Mouse (Mus musculus): ENCODE data around the gene Dapk1.

Gene Dapk1

DNA sequence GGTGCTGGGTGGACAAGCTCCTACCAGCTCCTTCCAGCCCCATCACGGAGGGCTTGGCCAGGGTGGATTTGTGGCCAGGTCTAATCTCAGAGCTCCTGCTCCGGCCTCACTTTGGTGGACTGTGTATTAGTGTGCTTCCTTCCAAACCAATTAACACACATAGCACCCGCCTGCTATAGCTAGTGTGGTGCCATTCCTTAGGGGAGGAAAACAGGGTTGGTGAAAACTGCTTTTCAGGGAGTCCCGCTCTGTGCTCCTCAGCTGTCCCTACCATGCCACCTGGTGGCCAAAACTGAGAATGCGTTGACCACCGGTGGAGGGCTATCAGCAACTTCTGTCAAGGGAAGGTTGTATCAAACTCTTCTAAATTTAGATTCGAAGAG, 142.3 kb downstream of the Dapk1 start:
- DNase-seq, result peak; percentile 83

DNA sequence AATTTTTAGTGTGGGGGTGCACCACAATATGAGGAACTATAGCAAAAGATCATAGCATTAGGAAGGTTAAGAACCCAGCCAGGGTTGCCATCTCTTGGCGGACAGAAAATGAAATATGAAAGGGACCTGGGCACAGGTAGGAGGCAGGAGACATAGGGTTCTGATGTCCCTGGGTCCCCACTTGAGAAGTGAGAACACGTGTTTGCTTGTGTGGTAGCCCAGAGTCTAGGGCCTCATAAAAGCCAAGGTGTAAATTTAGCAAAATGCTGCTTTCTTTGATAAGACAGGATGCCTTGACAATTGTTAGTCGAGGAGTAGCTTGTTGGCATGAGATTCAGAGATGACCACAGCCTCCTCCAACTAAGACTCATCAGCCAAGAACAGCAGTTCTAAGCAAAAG, 143.0 kb downstream of the Dapk1 start:
- DNase-seq, result no peak

DNA sequence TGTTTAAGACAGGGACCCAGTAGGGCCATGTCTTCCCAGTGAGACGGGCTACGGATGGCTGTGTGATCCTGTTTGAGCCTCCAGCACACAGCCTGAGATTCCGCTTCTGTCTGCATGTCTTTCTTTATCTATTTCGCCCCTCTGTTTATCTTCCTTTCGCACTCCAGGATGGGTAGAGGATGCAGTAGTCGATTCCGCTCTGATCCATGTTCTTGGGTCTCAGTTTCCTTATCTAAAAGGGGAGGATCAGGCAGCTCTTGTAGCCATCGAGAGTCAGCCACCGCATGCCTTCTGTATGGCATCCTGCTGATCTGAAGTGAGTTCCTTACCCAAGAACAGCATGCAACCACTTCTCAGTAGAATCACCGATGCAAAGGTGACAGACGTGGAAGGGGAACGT, 143.6 kb downstream of the Dapk1 start:
- DNase-seq, result no peak

DNA sequence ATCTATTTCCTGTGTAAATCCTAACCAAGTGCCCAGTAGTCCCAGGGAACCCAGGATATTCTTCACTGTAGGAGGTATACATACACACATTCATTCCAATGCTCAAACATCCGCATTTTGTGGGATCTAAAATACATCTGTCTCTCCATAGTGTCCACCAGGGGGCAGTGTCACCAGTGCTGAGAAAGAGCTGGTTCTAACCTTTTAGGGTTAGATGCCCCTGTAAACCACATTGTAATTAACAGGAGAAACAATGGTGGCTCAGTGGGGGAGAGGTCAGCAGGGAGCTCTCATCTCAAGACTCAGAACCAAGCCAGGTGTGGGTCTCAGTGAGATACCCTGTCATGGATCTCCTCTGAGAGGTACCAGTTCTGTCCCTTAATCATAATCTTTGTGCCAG, 144.5 kb downstream of the Dapk1 start:
- DNase-seq, result peak; percentile 25

DNA sequence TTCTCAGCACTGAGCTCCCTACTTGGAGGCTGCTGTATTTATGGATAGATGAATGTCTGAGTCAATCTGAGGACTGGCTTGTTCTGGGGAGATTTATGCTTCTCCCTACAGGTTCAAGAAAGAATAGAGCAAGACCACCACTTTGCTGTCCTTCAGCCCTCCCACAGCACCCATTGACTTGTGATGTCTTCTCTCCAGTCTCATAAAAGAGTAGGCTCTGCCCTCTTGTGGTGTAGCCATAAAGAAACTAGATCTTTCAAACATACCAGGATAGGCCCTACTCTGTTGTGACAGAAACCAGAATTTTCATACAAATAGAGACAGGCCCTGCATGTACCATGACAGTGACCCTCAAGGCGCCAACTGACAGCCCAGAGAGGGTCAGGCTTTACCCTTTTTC, 145.5 kb downstream of the Dapk1 start:
- no peak for DNase-seq

DNA sequence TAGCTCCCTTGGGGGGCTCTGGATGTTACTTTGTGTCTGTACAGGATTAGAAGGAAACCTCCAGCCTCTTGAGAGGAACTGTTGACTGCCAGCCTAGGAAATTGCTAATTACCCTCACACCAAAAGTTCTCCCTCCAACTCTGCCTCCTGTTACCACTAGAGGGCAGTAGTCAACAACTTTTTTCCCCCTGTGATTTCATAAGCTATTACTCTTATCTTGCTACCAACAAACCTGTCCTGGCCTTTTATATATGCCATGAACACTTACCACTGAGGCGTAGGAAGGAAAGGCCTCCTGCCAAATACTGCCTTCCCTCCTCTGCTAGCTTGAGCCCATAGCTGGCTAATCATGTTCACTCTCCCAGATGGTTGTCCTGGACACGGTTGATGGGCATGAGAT, 146.8 kb downstream of the Dapk1 start:
- peak; percentile 20 for DNase-seq

DNA sequence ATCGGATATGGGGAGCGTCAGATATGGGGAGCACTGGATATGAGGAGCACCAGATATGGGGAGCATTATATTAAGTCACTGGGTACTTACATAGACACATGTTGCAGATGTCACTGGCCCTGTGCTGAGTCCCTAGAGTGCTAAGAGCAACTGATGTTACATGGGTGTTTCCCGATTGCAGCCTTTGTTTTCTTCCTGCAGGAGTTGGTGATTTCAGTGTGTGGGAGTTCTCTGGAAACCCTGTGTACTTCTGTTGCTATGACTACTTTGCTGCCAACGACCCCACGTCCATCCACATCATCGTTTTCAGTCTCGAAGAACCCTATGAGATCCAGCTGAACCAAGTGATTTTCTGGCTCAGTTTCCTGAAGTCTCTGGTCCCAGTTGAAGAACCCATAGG, 149.2 kb downstream of the Dapk1 start:
- DNase-seq, result no peak

DNA sequence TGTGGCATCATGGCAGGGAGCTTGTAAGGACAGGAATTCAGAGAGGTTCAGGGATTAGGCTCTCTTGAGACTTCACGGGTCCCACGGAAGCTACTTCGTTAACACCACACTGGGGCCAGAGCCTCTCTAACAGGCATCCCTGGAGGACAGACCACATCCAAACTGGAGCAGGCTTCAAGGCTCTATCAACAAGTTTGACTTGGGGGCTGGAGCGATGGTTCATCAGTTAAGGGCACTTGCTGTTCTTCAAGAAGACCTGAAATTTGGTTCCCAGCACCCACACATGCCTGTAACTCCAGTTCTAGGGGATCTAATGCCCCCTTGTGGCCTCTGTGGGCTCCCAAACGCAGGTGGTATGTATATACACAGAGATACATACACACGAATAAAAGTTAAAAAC, 151.5 kb downstream of the Dapk1 start:
- DNase-seq, result no peak

DNA sequence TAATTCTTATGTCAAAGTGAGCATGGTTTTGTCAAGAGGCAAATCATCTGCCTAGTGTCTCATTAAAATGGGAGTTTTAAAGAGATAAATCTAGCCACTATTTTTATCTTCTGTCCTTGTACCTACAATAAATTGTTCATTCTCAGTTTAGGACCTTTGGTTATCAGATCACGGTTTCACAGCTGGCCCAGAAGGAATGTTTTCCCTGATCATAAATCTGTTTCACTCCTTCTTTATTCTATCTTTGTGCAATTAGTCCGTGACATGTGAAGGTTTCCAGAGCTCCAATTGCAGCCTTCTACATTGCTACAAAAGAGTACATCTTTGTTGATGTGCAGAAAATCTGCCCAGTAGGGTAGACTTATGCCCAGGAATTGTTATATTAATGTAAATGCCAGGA, 153.5 kb downstream of the Dapk1 start:
- DNase-seq, result no peak

DNA sequence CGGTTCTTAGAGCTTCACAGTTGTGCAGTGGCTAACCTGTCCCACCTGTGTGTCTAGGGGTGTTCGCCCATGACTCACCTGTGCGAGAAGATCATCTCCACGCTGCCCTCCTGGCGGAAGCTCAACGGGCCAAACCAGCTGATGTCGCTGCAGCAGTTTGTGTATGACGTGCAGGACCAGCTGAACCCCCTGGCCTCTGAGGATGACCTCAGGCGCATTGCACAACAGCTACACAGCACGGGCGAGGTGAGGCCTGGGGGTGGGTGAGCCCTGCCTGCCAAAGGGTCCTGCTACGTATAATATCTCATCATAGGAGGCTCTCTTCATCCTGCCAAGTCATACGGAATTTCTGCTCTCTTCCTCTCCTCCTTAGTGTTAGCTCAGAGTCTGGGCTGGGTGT, 155.5 kb downstream of the Dapk1 start:
- DNase-seq, result no peak

DNA sequence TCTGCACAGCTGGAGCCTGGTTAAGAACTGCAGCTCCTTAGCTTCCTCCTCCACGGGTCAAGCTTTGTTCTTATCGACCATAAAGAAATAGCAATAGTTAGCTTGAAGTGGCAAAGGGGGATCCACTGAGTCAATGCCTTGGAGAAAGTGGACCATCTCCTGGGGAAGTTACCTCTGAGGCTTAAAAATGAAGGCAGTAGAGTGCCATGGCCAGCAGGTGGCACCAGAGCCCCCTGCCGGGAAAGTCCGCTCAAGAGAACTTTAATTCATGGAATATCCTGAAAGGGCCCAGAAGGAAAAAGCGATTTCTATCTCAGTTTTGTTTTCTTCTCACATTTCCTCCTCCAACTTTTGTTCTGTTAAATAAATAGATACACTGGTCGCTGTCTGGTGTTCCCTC, 157.4 kb downstream of the Dapk1 start:
- peak; percentile 28 for DNase-seq

DNA sequence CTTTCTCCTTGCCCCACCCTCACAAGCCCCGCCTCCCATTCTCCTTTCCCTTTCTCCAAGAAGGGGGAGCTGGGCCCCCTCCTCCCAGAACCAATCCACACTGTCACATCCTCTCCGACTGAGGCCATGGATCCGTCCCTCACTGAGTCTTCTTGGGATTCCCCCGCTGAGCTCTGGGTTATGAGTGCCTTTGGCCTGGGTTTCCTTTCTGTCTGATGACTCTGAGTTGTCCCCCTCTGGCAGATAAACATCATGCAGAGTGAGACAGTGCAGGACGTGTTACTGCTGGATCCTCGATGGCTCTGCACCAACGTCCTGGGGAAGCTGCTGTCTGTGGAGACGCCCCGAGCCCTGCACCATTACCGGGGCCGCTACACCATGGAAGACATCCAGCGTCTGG, 158.6 kb downstream of the Dapk1 start:
- DNase-seq, result no peak

DNA sequence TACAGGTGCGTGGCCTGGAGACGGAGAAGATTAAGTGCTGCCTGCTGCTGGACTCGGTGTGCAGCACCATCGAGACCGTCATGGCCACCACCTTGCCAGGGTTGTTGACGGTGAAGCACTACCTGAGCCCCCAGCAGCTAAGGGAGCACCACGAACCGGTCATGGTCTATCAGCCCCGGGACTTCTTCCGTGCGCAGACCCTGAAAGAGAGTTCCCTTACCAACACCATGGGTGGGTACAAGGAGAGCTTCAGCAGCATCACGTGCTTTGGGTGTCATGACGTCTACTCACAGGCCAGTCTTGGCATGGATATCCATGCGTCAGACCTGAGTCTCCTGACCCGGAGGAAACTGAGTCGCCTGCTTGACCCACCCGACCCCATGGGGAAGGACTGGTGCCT, 159.4 kb downstream of the Dapk1 start:
- DNase-seq, result no peak

DNA sequence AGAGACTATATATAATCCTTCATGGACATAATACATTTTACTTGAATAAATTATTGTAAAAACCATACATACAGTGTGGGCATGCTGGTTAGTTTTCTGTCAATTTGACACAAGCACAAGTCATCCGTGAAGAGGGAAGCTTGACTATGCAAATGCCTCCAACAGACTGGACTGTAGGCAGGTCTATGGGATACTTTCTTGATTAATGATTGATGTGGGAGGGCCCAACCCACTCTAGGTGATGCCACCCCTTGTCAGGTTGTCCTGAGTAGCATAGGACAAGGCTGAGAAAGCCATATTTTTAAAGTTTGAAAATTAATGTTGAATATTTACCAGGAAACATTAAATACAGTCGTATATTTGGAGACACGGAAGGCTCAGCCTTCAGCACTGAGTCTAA, 178.8 kb downstream of the Dapk1 start:
- DNase-seq, result no peak

DNA sequence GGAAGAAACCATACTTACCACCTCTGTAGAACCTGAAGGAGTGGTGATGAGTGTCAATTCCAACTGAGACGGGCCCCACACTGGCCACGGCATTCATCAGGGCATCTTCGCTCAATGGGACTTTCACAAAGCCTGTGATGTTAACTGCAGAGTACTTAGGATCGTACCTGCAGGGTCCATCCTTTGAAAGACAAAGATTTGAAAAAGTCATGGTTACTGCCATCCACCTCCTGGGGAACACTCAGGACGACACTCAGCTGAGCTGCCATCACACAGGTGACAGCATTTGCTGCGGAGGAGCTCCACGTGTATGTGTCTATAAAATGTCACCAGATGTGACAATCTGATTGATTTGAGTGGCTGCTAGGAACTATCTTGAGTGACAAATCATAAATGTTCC, 181.6 kb downstream of the Dapk1 start:
- DNase-seq, result no peak

DNA sequence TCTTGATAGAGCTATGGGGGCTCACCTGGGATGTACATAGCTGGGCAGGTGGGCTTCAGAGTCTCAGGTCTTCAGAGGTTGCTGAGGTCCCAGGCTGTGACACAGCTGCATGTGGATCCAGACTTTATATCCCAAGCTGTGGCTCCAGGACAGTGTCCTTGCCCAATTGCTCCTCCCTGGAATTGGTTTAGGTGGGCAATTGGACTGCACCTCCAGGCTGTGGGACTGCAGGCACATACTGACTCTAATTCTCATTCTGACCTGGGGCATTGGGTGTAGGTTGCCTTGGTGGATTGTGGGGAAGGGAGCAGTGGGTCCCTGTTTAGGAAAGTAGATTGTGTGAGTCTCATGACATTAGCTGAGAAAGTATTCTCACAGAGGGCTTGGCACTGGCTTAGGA, 184.5 kb downstream of the Dapk1 start, which contains the start of gene BC051665:
TSS of gene BC051665 (minus strand) at position 101 of the 400 bp plus-strand sequence.
- no peak for DNase-seq

DNA sequence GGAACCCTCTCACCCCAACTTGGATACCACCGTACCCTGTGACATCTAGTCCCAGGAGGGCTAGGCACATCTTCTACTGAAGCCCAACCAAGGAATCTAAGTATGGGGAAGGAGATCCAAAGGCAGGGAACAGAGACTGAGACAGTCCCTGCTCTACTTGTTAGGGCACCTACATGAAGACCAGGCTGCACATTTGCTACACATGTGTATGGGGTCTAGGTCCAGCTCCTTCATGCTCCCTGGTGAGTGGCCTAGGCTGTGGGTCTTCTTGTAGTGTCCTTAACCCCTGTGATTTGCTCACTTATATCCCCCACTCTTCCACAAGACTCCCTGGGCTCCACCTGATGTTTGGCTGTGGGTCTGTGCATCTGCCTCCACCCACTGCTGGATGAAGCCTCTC, 187.7 kb downstream of the Dapk1 start:
- no peak for DNase-seq

DNA sequence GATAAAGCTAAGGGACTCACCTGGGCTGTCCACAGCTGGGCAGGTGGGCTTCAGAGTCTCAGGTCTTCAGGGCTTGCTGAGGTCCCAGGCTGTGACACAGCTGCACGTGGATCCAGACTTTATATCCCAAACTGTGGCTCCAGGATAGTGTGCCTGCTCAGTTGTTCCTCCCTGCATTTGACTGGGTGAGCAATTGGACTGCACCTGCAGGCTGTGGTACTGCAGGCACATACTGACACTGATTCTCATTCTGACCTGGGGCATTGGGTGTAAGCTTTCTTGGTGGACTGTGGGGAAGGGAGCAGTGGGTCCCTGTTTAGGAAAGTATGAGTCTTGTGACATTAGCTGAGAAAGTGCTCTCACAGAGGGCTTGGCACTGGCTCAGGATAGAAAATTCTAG, 201.0 kb downstream of the Dapk1 start, which contains the start of gene Ctsll3:
TSS of gene Ctsll3 (minus strand) at position 101 of the 400 bp plus-strand sequence.
- no peak for DNase-seq

DNA sequence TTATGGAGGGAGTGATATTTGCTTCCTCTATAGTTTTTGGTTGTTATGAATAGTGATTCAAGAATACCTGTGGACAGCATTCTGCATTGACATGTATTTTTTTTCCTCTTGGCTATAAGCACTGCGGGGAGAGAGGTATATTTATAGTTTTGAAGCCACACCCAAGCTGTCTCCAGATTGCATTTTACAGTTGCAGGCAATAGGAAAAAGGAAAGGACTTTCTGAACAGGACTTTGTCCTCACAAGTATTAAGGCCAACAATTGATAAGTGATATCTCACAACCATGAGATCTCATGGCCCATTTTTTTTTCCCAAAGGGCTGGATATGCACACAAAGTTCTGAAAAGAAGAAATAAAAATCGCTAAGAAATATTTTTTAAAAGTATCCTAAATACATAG, 207.9 kb downstream of the Dapk1 start:
- no peak for DNase-seq

DNA sequence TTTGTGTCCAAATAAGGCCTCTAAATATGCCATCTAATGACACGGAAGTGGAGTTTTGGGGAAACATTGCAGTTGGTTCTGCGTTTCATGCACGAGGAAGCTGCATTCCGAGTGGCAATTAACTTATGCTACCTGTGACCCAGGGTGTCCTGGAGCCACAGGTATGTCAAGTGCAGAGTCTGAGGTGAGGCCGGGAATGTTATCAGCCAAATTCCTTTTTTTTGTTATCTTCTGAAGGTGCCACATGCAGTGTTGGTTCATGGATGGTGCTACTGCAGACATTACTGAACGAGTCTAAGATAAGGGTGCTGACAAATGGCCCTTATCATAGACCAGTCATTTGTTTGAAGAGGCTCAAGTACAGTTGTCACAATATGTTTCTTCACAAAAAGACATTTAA, 211.0 kb downstream of the Dapk1 start:
- no peak for DNase-seq

Measured in thymus, postnatal 25 days (tissue).